8 mouse cellular contexts compared by ENCODE assay signal in the genomic region with DNA sequence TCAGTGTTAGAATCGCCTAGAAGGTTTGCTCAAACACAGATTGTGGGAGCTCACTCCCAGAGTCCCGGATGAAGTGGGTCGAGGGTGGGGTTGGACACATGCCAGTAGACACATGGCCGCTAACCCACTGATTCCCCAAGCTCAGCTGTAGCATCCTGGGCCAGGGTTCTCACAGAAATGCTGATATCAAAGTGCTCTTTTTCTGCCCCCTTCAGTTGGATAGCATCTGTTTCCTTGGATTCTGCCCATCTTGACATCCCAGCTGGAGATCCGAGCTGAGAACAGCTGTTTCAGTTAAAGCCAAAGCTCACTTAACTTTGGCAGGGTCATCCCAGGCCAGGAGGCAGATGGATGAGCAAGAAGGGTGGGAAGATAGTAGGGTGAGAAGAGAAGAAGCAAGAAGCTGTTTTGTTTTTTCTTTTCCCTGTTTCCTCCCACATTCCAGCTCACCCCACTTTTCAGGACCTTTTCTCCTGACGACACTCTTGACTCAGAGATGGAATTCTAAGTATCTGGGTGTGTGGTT. TPM values are rescaled to one million over a fixed set of nuclear protein-coding genes. Genes with fewer than 3 reads are reported as not detected.
A peak's percentile ranks its signal among the peaks of the same experiment; 100 is the strongest.
DNase-seq lines count a peak whose midpoint lies in the region; ATAC-seq and TF ChIP-seq lines count a peak whose summit lies in the region.

No protein-coding gene starts in this region.

- TF ChIP-seq POLR2A in limb, embryonic 14.5 days (IDR thresholded peaks at IDR 0.05; ENCODE audit: borderline replicate concordance, extremely low read depth, insufficient read depth, insufficient read length): no peak

- no peaks in the 10 kb centered on the region for H3K4me1 ChIP-seq in limb, embryonic 14.5 days (ENCODE audit: control insufficient read depth, insufficient read depth, low read length)
- H3K4me1 ChIP-seq in limb, embryonic 10.5 days: no peaks in the 10 kb centered on the region
- no peaks in the 10 kb centered on the region for H3K4me1 ChIP-seq in hindbrain, postnatal 0 days (ENCODE audit: insufficient read depth, low read length)
- H3K4me1 ChIP-seq in lung, postnatal 0 days (ENCODE audit: insufficient read depth, low read depth, low read length): peaks cover 6% of the 10 kb centered on the region; the same call in 1 of the 2 replicates

- H3K27ac ChIP-seq in limb, embryonic 14.5 days (replicated peaks; ENCODE audit: low read depth, low read length): no peak overlapping the region
- no peak overlapping the region for H3K27ac ChIP-seq in limb, embryonic 10.5 days
- H3K27ac ChIP-seq in hindbrain, postnatal 0 days: no peak overlapping the region
- peak overlapping the region; percentile 6; the same call in 1 of the 2 replicates for H3K27ac ChIP-seq in lung, postnatal 0 days (ENCODE audit: low read length)

- no peaks in the 10 kb centered on the region for H3K36me3 ChIP-seq in limb, embryonic 14.5 days (ENCODE audit: control insufficient read depth, insufficient read depth, low read length)
- H3K36me3 ChIP-seq in limb, embryonic 10.5 days: no peaks in the 10 kb centered on the region
- H3K36me3 ChIP-seq in hindbrain, postnatal 0 days (ENCODE audit: insufficient read depth, low read length): no peaks in the 10 kb centered on the region
- no peaks in the 10 kb centered on the region for H3K36me3 ChIP-seq in lung, postnatal 0 days (ENCODE audit: insufficient read depth, low read length)

- no peaks in the 10 kb centered on the region for H3K27me3 ChIP-seq in limb, embryonic 14.5 days (ENCODE audit: control insufficient read depth, insufficient read depth, low read length)
- no peaks in the 10 kb centered on the region for H3K27me3 ChIP-seq in limb, embryonic 10.5 days (ENCODE audit: low read depth, poor library complexity, severe bottlenecking)
- H3K27me3 ChIP-seq in hindbrain, postnatal 0 days (ENCODE audit: insufficient read depth, low read length): no peaks in the 10 kb centered on the region
- H3K27me3 ChIP-seq in lung, postnatal 0 days (replicated peaks; ENCODE audit: insufficient read depth, low read length): no peaks in the 10 kb centered on the region

- no peak overlapping the region for H3K4me2 ChIP-seq in limb, embryonic 14.5 days (replicated peaks; ENCODE audit: low read depth, low read length, severe bottlenecking)
- H3K4me2 ChIP-seq in hindbrain, postnatal 0 days (ENCODE audit: low read depth, low read length): no peak overlapping the region
- H3K4me2 ChIP-seq in lung, postnatal 0 days (replicated peaks; ENCODE audit: low read depth, low read length): no peak overlapping the region

- WGBS in limb, embryonic 14.5 days: 67% methylated on average over 6 of the region's 6 CpGs
- WGBS in limb, embryonic 10.5 days: 76% methylated on average over 6 of the region's 6 CpGs
- 45% methylated on average over 6 of the region's 6 CpGs for WGBS in hindbrain, postnatal 0 days
- 25% methylated on average over 6 of the region's 6 CpGs for whole genome bisulfite sequencing in lung, postnatal 0 days

- no peak for TF ChIP-seq CTCF in hindbrain, postnatal 0 days (IDR thresholded peaks at IDR 0.05; ENCODE audit: low read depth)
- TF ChIP-seq CTCF in lung, postnatal 0 days (IDR thresholded peaks at IDR 0.05): peak; percentile 17; the same call in 1 of the 2 replicates

- no peak overlapping the region for H3K9ac ChIP-seq in limb, embryonic 14.5 days (ENCODE audit: low read depth, low read length, severe bottlenecking)
- H3K9ac ChIP-seq in hindbrain, postnatal 0 days (replicated peaks; ENCODE audit: low read length): no peak overlapping the region
- no peak overlapping the region for H3K9ac ChIP-seq in lung, postnatal 0 days (replicated peaks; ENCODE audit: low read depth)

- no peak for ATAC-seq in limb, embryonic 14.5 days (ENCODE audit: low FRiP score, low read depth)
- no peak for ATAC-seq in hindbrain, postnatal 0 days
- peak; percentile 69 for ATAC-seq in lung, postnatal 0 days

- DNase-seq in limb, embryonic 14.5 days (ENCODE audit: low spot score): peak; percentile 14
- no peak for DNase-seq in limb, embryonic 10.5 days (ENCODE audit: low spot score)
- peak; percentile 34 to 44 for DNase-seq in frontal cortex, postnatal 10 days (ENCODE audit: low spot score in 2 of 2)
- DNase-seq in hindbrain, postnatal 0 days (ENCODE audit: low spot score): peak; percentile 63
- DNase-seq in lung, postnatal 0 days (ENCODE audit: low spot score): peak; percentile 65
- DNase-seq in adrenal gland, adult 2 months: no peak
- no peak for DNase-seq in MN1 (ENCODE audit: low spot score)
- DNase-seq in cerebellum, adult 8-10 months: no peak

- H3K9me3 ChIP-seq in limb, embryonic 14.5 days (ENCODE audit: control insufficient read depth, low read length): no peaks in the 10 kb centered on the region
- H3K9me3 ChIP-seq in limb, embryonic 10.5 days (replicated peaks): no peaks in the 10 kb centered on the region
- no peaks in the 10 kb centered on the region for H3K9me3 ChIP-seq in hindbrain, postnatal 0 days (ENCODE audit: low read length)
- H3K9me3 ChIP-seq in lung, postnatal 0 days (ENCODE audit: low read length): no peaks in the 10 kb centered on the region

- peak; percentile 79 for TF ChIP-seq EP300 in lung, postnatal 0 days (IDR thresholded peaks at IDR 0.05)

- H3K4me3 ChIP-seq in limb, embryonic 14.5 days (replicated peaks; ENCODE audit: low read length): no peak overlapping the region
- no peak overlapping the region for H3K4me3 ChIP-seq in limb, embryonic 10.5 days
- H3K4me3 ChIP-seq in hindbrain, postnatal 0 days (ENCODE audit: low read length): no peak overlapping the region
- no peak overlapping the region for H3K4me3 ChIP-seq in lung, postnatal 0 days (ENCODE audit: low read depth, low read length)

RNA-seq across cellular contexts. Expression of a gene that starts 31.5 kb away (rescaled TPM):
- 86.7 and 92.7 TPM in 2 replicates for polyA plus RNA-seq in limb, embryonic 14.5 days (2012; rRNA removed)
- 110 and 120 TPM in 2 replicates for polyA plus RNA-seq in limb, embryonic 14.5 days (2014; fragmentation: Nextera tagmentation; extraction: Ambion mirVana)
- 109 and 112 TPM in 2 replicates for polyA plus RNA-seq in limb, embryonic 10.5 days (2016; fragmentation: Nextera tagmentation; extraction: Ambion mirVana)
- total RNA-seq in hindbrain, postnatal 0 days (2014; rRNA removed): 79.8 and 96.2 TPM in 2 replicates
- polyA plus RNA-seq in hindbrain, postnatal 0 days (2015; fragmentation: Nextera tagmentation; extraction: Ambion mirVana): 105 and 116 TPM in 2 replicates
- polyA plus RNA-seq in lung, postnatal 0 days (2015; fragmentation: Nextera tagmentation; extraction: Ambion mirVana): 76.5 and 80.8 TPM in 2 replicates
- total RNA-seq in adrenal gland, adult 2 months (2021): 10 to 100 TPM; 34.9 to 38.2 TPM
- polyA plus RNA-seq in adrenal gland, adult 2 months (2012; rRNA removed): 18.6 and 21.2 TPM in 2 replicates

RNA-seq across cellular contexts. Expression of a gene that starts 31.6 kb away (rescaled TPM):
- polyA plus RNA-seq in limb, embryonic 14.5 days (2012; rRNA removed): 16.3 and 20.2 TPM in 2 replicates
- 13.9 and 14.6 TPM in 2 replicates for polyA plus RNA-seq in limb, embryonic 14.5 days (2014; fragmentation: Nextera tagmentation; extraction: Ambion mirVana)
- polyA plus RNA-seq in limb, embryonic 10.5 days (2016; fragmentation: Nextera tagmentation; extraction: Ambion mirVana): 18.9 and 22.4 TPM in 2 replicates
- total RNA-seq in hindbrain, postnatal 0 days (2014; rRNA removed): 10.2 and 23.9 TPM in 2 replicates
- 10.4 and 12.2 TPM in 2 replicates for polyA plus RNA-seq in hindbrain, postnatal 0 days (2015; fragmentation: Nextera tagmentation; extraction: Ambion mirVana)
- polyA plus RNA-seq in lung, postnatal 0 days (2015; fragmentation: Nextera tagmentation; extraction: Ambion mirVana): 4.9 and 6.4 TPM in 2 replicates
- total RNA-seq in adrenal gland, adult 2 months (2021): 10 to 100 TPM; 26.1 to 27.4 TPM
- polyA plus RNA-seq in adrenal gland, adult 2 months (2012; rRNA removed): 10.9 and 12.5 TPM in 2 replicates

RNA-seq across cellular contexts. Expression of a gene that starts 46.5 kb away (rescaled TPM):
- 4.4 and 4.7 TPM in 2 replicates for polyA plus RNA-seq in limb, embryonic 14.5 days (2012; rRNA removed)
- 1.9 and 2.8 TPM in 2 replicates for polyA plus RNA-seq in limb, embryonic 14.5 days (2014; fragmentation: Nextera tagmentation; extraction: Ambion mirVana)
- 0.41 and 0.93 TPM in 2 replicates for polyA plus RNA-seq in limb, embryonic 10.5 days (2016; fragmentation: Nextera tagmentation; extraction: Ambion mirVana)
- total RNA-seq in hindbrain, postnatal 0 days (2014; rRNA removed): 4.1 and 9.5 TPM in 2 replicates
- polyA plus RNA-seq in hindbrain, postnatal 0 days (2015; fragmentation: Nextera tagmentation; extraction: Ambion mirVana): 4.1 and 4.3 TPM in 2 replicates
- polyA plus RNA-seq in lung, postnatal 0 days (2015; fragmentation: Nextera tagmentation; extraction: Ambion mirVana): 23.3 and 26.8 TPM in 2 replicates
- 1 to 10 TPM; 3.7 to 5.2 TPM for total RNA-seq in adrenal gland, adult 2 months (2021)
- polyA plus RNA-seq in adrenal gland, adult 2 months (2012; rRNA removed): 2.3 and 2.4 TPM in 2 replicates

Comparison
In these comparisons a context has a peak if more than half of its experiments do, and no peak if none do; other contexts are left out.
1. DNase-seq: peak in limb, embryonic 14.5 days (single experiment), frontal cortex, postnatal 10 days (2 of 2), hindbrain, postnatal 0 days (single experiment) and lung, postnatal 0 days (single experiment); none in limb, embryonic 10.5 days (single experiment), adrenal gland, adult 2 months (single experiment), MN1 (single experiment) and cerebellum, adult 8-10 months (single experiment).